Mouse (Mus musculus) gastrocnemius, postnatal 36 days (tissue): ENCODE results near the gene Dennd2c. TPM values are rescaled to one million over a fixed set of nuclear protein-coding genes. Genes with fewer than 3 reads are reported as not detected.
"Not testable (repeated sequence)": the region's sequence is repeated elsewhere in the genome, so short reads cannot be mapped to it uniquely, and the experiment has no call there.

Experiments
- DNase-seq, 2 experiments: peaks; one replicate each; pipeline ENCODE4 v3.0.0; 2022
- intact Hi-C: fragments of 180-260 bp; cut with DNase I; formaldehyde crosslinking; loops from one replicate; pipeline ENCODE4 v1.15.1; 2025
- total RNA-seq, 2 experiments: library from RNA; stranded (reverse); gene quantifications; 2 replicates each; pipeline ENCODE4 v1.2.3; 2021

The Dennd2c gene
- total RNA-seq, 2 experiments from 2014 or later = 2.0 to 2.5 TPM

DNA sequence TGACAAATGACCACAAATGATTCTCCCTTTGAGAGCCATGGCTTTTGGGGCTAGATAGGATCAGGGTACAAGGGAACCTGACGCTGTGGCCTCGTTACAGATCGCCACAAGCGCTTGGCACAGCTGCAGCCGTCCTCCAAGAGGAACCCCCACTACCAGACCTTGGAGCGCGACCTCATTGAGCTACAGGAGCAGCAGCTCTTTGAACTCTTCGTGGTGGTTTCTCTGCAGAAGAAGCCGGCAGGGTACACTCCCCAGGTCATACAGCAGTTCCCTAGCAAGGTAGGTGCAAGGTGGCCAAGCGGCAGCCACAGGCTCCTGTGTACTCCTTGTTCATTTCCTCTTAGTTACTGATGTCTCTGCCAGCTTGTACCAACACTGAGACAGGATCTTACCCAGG is 46.5 kb downstream of the Dennd2c start:
- DNase-seq = no peak
- intact Hi-C loops = no loop called here

DNA sequence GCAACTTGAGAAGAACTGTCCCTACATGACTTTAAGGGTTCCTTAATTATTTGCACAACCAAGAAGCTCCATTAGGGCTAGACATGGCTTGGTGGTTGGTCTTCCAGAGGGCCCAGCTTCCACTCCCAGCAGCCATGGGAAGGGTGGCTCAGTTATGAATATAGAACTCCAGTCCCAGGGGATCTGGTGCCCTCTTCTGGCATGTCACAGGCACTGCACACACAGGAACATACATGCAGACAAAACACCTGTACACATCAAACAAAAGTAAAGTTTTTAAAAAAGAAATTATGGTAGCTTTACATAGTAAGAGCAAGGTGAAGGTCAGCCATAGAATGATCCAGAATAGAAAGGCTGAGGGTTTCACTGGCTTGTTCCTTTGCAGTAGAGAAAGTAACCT is 51.4 kb downstream of the Dennd2c start:
- DNase-seq = no peak
- intact Hi-C loops = no loop called here

DNA sequence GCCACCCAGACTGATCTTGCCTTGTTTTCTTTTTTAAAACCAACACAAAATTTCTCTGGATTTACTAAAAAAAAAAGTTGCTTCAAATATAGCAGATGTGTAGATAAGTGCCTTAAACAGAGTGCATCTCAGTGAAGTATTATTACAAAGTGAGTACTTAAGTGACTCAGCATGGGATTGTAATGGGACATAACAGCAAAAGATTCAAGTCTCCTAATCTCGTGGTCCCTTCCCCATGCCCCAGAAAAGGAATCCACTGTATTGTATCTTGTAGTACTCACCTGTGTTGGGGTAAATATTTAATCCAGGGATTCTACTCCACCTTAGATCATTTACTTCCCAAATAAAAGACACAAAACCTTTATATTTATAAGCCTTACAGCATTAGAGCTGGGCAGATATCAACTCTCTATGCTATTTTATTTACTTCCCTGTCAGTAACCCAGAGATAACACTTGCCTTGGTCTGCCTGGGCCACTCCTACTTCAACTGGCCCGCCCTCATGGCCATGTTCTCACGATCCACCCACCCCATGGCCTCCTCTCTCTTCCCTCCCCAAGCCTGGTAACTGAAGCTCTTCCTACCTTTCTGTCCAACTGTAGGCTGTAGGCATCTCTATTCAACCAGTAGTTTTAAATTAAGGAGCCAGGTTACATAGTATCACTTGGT is 57.0 kb downstream of the Dennd2c start:
- intact Hi-C loops = no loop called here
- no peak for DNase-seq

DNA sequence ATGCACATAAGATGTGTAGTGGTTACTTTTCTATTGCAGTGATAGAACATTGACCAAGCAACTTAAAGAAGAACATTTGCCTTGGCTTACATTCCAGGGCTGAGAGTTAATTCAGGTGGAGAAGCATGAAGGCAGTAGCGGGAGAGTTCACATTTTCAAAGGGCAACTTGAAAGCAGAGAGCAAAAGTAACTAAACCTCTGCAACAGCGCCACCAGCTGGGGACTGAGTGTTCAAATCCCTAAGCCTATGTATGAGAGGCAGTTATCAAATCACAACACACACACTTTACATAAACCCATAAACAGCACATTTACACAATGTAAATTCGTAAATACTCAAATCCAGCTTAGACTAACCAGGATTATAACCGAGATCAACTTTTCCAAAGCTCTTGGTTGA is 67.4 kb downstream of the Dennd2c start:
- intact Hi-C loops = loop anchor here (5.0 kb wide), 2 partner anchors 67 to 452 kb away; partner anchors contain the start of gene Dennd2c
- peak; percentile 71 to 72 for DNase-seq

DNA sequence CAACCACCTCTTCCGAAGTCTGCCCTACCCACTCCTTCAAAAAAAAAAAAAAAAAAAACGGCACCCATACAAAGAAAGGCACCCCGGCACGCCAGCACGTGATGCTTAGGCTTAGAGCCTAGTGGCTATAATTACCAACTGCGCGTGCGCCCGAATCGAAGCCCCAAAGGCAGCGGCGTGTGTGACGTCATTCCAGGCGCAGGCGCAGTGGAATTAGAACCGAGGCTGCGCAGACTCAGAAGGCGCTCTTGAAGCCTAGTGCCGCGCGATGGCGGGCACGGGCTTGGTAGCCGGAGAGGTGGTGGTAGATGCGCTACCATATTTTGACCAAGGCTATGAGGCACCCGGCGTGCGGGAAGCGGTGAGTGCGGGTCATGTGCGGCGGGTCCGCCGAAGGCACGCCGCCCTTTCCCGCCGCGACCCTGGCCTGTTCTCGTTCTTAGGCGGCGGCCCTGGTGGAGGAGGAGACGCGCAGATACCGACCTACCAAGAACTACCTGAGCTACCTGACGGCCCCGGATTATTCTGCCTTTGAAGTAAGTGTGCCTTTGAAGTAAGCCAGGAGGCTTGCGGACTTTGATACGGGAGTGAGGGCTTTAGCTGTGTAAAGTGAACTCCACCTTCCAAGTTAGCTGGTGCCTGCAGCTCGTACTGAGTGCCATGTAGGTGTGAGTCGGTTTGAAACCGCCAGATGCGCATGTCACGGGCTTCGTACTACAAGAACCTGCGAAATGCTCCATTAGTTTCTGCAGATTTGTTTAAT is 69.3 kb downstream of the Dennd2c start, which contains the start of gene Bcas2:
Bcas2 (plus strand) TSS at position 151 of the 763 bp plus-strand sequence.
- peak; percentile 98 for DNase-seq
- intact Hi-C loops = no loop called here

DNA sequence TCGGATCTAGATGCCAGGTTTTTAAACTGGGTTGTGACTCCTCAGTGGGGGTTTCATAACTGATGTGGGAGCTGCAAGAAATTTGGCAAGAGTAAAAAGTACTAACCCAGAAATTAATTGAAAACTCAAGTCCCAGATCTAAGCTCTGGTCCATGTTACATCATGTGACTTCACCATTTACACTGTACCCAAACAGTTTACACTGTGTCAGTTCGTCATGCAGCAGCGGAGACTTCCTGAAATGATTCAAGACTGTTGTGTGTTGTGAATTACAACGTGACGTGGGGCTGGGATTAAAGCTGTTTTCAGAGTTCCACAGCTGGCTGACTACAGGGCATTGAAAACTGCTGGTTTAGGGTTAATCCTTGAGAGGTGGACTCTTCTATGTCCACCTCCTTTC is 70.2 kb downstream of the Dennd2c start:
- DNase-seq = no peak
- intact Hi-C loops = no loop called here

DNA sequence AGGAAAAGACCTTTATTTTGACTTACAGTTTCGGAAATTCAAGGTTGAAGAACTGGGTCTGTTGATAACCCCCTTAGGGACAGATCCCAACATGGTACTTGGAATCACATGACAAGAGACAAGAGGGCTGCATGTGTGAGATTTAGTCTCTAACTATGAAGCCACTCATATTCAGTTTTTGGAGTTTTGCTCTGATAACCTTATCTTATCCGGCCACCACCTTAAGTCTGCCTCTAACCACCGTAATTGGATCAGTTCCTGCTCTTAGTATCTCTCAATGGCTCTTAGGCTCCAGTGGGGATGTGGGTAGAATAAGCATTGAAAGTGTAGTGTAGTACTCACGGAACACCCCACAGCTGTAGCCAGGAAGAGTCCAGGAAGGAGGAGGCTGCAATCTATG is 74.3 kb downstream of the Dennd2c start:
- no peak for DNase-seq
- intact Hi-C loops = no loop called here

DNA sequence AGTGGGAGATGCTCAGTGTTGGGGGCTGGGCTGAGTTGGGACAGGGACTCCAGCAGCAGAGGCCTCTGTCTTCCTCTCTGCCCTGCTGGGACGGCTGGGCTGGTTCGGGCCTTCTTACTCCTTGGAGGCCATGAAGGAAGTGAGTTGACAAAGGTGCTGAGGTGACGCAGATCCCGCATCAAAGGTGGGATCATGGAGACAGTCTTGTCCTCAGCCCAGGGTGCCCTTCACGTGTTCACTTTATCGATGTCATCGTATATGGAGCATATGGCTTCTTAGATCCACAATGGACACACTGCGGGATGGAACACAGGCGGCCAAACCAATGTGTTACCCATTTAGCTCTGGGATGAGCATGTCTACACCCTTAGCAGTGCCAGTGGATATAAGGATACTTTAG is 77.1 kb downstream of the Dennd2c start:
- intact Hi-C loops = no loop called here

DNA sequence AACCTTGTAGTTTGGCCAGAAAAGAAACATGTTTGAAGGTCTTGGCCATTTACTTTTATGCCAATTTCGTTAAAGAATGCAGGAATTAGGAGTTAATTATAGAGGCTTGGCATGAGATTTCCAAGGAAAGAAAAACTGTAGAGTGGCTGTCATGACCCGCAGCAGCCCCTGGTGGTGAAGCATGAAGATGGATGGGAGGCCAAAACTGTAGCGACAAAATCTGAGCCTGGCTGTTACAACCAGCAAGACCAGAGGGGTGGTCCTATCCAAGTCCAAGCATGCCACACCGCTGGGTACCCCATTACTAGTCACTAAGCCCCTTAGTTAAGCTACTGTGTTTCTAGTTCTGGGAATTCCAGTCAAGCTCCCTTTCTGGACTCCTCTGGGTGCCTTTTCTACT is 78.8 kb downstream of the Dennd2c start:
- DNase-seq = no peak
- intact Hi-C loops = no loop called here

More for the DNA sequence above, 77.1 kb downstream of the Dennd2c start:
- no peak for DNase-seq

DNA sequence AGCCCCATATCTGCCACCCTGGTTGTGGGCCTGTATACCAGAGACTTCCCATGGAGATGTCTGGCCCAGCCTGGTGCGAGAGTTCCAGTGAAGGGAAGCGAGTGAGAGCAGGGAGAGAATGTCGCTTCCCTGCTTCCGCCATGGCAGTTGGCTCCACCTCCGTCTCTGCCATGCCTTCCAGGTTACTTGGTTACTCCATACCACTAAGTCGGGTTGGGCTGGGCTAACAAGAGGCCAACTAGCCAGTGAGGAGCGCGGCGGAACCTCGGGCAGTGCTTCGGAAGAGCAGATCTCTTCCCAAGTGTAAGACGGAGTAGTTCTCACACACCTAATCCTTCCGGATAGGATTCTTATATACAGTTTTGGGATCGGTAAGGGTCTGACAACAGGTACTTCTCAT is 80.4 kb downstream of the Dennd2c start:
- intact Hi-C loops = no loop called here

DNA sequence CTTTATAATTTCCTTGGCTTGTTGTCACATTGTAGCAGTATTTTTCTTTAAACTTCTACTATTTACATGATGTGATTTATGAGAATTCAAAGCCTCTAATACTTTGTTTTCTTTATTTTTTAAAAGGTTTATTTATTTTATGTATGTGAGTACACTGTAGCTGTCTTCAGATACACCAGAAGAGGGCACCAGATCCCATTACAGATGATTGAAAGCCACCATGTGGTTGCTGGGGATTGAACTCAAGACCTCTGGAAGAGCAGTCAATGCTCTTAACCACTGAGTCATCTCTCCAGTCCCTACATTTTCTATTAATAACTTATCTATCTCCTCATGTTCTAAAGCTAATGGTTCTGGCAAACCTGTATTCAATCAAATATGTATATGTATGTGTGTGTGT is 82.1 kb downstream of the Dennd2c start:
- DNase-seq, intact Hi-C loops: not testable (repeated sequence)

More for the DNA sequence above, 80.4 kb downstream of the Dennd2c start:
- no peak for DNase-seq

DNA sequence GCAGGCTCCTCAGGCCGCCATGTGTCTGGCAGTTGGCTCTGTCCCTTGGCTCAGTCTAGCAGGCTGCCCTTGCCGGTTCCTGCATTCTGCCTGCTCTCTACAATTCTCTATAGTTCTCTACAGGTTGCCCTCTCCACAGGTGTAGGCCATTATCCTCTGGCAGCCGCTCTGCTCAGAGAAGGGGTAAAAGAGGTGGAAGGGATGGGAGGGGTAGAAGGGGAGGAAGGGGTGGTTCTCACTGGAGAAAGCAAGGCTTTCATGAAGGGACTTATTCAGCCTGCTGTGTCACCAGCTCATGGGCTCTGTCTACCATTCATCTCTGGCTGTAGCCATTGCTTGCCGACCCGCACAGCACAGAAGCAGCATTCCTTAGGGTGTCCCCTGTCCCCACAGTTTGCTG is 86.0 kb downstream of the Dennd2c start:
- intact Hi-C loops = no loop called here
- no peak for DNase-seq

DNA sequence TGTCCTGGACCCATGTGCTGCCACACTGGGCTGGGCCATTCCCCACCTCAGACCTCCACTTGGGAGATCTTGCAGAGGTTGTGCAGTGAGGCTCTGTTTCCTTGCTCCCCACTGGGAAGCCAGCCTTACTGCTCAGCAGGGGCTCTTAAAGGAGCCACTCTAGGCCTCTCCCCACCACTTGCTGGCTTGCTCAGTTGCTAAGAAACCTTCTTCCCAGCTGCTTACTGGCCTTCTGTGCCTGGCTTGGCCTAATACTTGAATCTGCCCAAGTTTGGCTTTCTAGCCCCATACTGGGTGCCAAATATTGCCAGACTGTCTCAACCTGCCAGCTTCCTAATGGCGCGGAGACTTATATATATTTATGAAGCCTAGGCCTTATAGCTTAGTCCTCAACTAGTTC is 86.5 kb downstream of the Dennd2c start:
- DNase-seq = no peak
- intact Hi-C loops = no loop called here

DNA sequence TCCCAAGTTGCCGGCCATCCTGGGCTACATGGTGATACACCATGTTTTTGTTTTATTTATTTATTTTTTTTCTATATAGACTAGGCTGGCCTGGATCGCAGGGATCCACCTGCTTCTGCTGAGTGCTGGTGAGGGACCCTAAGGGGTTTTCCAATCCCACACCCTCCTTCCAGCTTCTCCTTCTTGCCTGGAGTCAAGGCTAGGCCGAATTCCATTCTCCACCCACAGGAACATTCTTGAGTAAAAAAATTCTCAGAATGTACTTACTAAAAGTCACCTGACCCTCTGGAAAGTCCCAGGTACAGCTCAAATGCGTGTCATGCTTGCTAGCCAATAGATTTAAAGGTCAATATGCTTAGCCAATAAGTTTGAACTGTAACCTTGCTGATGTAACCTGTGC is 89.8 kb downstream of the Dennd2c start:
- DNase-seq = no peak
- intact Hi-C loops = no loop called here

DNA sequence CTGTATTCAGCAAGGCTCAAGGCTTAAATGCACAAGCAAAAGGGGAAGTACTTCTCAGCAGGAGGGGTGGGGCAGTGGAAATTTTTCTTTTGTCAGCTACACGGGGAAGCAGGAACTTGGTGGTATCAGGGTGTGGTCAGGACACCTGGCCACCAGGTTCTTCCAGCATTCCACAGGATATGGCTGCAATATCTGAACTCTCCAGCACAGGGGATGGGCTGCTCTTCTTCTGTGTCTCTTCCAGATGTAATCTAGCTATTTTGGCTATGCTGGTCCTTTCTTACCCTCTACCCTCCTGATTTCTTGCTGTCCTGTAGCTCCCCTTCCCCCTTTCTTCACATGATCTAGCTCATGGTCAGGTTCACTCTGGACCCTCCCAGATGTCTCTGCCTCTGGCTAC is 90.8 kb downstream of the Dennd2c start:
- intact Hi-C loops = no loop called here
- no peak for DNase-seq

DNA sequence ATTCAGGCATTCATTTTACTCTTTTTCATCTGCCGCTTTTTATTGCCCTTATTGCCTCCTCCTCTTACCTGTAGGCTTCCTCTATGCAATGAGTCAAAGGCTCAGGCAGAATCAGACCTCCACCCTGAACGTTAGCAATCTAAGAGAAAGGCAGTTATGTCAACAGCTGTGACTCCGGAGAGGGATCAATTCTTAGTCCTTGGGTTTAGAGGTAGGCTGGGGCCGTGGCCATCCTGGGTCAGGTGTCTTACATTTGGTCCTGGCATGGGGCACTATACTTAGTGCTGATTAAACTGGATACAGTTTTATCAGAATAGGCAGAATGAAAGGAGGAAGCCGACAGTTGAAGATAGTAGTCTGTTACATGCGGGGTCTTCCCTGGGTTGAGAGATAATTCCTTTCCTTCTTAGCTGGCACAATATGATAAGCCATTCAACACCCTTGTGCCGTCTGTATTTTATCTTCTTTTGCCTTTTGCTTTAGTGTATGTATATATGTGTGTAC is 94.0 kb downstream of the Dennd2c start:
- intact Hi-C loops = no loop called here
- no peak for DNase-seq

DNA sequence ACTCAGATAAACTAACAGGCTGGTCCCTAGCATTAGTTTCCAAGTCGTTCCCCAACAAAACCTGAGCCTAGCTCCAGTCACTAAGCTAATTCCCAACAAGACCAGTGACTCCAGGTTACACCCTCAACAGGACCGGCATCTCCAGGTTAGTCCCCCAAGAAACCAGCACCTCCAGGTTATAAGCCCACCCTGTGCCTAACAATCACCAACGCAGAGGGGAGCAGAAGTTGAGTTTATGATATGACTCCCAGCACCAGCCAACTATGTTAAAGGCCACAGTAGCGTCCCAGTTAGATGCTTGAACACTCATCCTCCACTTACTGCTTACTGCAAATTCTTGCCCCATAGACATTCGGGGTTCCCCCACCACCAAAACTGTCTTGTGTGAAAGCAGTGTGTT is 97.0 kb downstream of the Dennd2c start:
- DNase-seq = no peak
- intact Hi-C loops = no loop called here

DNA sequence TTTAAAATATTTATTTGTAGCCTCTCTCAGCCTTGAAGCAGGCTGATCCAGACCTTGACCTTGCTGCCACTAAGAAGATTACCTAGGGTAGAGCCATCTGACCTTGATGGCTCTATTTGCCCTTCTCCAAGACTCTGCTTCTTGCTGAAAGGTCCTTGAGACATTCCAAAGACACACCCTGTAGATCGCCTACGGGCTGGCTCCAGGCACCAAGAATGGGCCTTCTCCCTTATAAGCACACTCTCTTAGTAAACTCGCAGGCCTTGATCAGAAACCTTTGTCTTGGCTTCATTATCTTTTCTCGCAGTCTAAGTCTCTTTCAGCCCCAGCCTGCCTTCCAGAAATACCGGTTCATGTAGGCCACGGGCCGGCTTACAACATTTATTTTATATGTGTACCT is 98.7 kb downstream of the Dennd2c start:
- intact Hi-C loops = not testable (repeated sequence)

DNA sequence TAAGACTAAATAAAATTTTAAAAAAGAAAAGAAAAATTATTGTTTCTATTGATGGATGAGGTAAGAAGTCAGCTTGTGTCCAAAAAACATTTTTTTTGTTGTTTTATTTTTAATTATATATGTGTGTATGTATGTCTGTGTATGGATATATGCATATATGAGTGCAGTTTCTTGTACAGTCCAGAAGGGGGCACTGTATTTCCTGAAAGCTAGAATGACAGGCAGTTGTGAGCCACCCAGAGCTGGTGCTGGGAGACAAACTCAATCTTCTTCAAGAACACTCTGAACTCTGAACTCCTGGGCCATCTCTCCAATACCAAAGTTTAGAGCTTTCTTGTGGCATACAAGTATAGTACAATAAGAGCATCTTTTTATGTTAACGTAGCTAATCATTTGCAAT is 101.2 kb downstream of the Dennd2c start:
- intact Hi-C loops = no loop called here
- no peak for DNase-seq

More for the DNA sequence above, 98.7 kb downstream of the Dennd2c start:
- not testable (repeated sequence) for DNase-seq

DNA sequence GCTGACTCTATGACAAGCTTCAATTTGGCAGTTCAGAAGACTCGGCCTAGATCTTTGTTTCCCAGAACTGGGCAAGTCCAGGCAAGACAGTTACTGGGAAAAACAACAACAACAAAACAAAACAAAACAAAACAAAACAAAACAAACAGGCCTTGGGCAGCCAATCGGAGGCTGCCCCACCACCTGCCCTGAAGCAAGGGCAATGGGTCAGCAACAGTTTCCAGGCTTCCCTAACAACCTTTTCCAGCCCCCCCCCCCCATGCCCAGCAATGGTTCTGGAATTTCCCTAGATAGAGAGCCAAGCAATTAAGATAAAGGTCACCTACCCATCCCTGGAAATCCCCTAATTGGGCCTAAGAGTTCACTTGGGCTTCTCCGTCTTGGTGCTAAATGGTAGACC is 102.0 kb downstream of the Dennd2c start:
- intact Hi-C loops = no loop called here
- DNase-seq = no peak

DNA sequence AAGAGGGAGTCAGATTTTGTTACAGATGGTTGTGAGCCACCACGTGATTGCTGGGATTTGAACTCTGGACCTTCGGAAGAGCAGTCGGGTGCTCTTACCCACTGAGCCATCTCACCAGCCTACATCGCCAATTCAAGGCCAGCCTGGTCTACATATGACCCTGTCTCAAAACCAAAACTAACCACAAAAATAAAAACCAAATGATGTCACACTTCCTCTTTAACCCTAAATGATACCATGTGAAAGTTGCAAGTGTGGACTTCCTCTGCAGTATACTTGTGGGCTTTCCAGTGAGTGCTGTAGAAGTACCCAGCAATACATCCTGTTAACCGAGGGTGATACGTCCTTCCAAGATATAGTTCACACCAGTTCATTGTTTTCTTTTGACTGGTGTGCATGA is 104.0 kb downstream of the Dennd2c start:
- intact Hi-C loops = no loop called here
- DNase-seq = no peak

DNA sequence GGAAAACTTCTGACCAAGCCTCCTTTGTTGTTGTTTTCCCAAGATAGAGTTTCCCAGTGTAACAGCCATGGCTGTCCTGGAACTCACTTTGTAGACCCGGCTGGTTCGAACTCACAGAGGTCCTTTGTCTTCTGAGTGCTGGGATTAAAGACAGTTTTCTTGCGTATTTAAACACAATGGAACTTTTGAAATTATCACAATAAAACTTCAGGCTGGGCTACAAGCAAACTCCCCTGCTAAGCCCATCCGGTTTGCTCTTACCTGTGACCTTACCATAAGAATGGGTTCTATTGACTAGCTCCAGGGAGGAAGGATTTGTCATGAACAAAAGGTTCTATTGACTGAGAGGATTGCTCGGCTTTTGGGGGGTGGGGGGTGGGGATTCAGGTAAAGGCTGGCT is 105.3 kb downstream of the Dennd2c start:
- intact Hi-C loops = no loop called here

More for the DNA sequence above, 105.3 kb downstream of the Dennd2c start:
- no peak for DNase-seq
